Mouse (Mus musculus): Measurements from ENCODE around the gene Omt2b.
A peak's percentile ranks its signal among the peaks of the same experiment; 100 is the strongest.

Gene Omt2b

DNA sequence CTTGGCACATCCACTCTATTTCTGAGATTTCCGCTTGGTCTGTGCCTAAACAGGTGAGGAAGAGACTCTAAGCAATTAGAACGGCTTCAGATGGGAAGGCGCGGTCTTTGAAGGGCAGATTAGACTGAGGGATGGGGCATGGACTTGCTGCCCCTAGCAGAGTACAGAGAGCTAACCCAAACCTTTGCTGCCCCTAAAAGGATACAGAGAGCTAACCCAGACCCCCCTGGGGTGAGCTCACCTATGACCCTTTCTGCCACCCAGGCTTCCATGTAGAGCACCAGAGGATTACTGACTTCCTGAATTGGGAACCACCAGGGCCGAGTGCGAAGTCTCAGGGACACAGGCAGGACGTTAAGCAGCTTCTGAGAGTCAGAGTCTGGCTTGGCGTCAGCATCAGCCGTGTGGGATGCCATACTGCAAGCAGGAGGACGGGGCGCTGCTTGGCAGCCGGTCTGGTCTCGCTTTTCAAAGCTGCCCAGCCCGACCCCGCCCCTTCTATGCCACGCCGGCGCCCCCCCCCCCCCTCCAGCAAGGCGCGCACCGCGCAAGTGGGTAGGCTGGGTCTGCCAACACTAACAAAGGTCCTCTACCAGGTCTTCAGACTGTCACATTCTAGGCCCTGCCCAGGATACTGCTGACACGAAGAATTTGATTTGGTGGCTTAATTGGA, 50.9 kb downstream of the Omt2b start, which contains the start of gene Ooep:
Gene Ooep, minus strand, starts transcription at position 613 of the 673 bp plus-strand sequence.
- peak in 1 of 2 experiments; percentile 28 for DNase-seq (ENCODE audit: inconsistent age in 2 of 2, low spot score in 1 of 2)

Measured in adrenal gland, adult (tissue).